Mouse (Mus musculus) midbrain, embryonic 12.5 days (tissue): ENCODE data around the gene Dnajb1. TPM values are rescaled to one million over a fixed set of nuclear protein-coding genes. Genes with fewer than 3 reads are reported as not detected.

ENCODE experiments used
- ATAC-seq: fragments of 200-750 bp; cut with Nextera tagmentation; 2 replicates; pipeline ENCODE4 v1.8.0; 2017; ENCODE audit warnings: low read depth, moderate TSS enrichment, moderate library complexity; ENCODE audit not compliant: low FRiP score
- H3K27ac ChIP-seq: fragments of 300-500 bp; sonication (generic); replicated peaks from 2 replicates; pipeline ENCODE4 v1.5.1; 2016; ENCODE audit warnings: mild to moderate bottlenecking
- H3K27me3 ChIP-seq: fragments of 300-500 bp; sonication (generic); 2 replicates; pipeline ENCODE4 v1.6.1; 2016; ENCODE audit warnings: mild to moderate bottlenecking
- H3K36me3 ChIP-seq: fragments of 300-500 bp; sonication (generic); 2 replicates; pipeline ENCODE4 v1.6.1; 2016
- H3K4me1 ChIP-seq: fragments of 300-500 bp; sonication (generic); 2 replicates; pipeline ENCODE4 v1.6.1; 2016
- H3K4me2 ChIP-seq: fragments of 300-500 bp; sonication (generic); replicated peaks from 2 replicates; pipeline ENCODE4 v1.6.1; 2016; ENCODE audit warnings: mild to moderate bottlenecking, moderate library complexity
- H3K4me3 ChIP-seq: fragments of 300-500 bp; sonication (generic); 2 replicates; pipeline ENCODE4 v1.5.1; 2016; ENCODE audit warnings: mild to moderate bottlenecking
- H3K9ac ChIP-seq: fragments of 300-500 bp; sonication (generic); replicated peaks from 2 replicates; pipeline ENCODE4 v1.6.1; 2016; ENCODE audit warnings: mild to moderate bottlenecking, moderate library complexity
- H3K9me3 ChIP-seq: fragments of 300-500 bp; sonication (generic); 2 replicates; pipeline ENCODE4 v1.6.1; 2016; ENCODE audit warnings: mild to moderate bottlenecking
- WGBS: fragments of 180-500 bp; shearing (Covaris S2); methylation state at CpG from one replicate; pipeline ENCODE4 v1.1.7; 2016; 5-methylcytosine and 5-hydroxymethylcytosine counted together
- polyA plus RNA-seq: library from polyadenylated mRNA; unstranded; fragments of >200 nt; fragmentation: Nextera tagmentation; extraction: Ambion mirVana; gene quantifications from 2 replicates; pipeline ENCODE4 v1.2.1, GENCODE M21; 2016

Gene Dnajb1
- polyA plus RNA-seq, 1 experiment from 2014 or later: 66.4 TPM

DNA sequence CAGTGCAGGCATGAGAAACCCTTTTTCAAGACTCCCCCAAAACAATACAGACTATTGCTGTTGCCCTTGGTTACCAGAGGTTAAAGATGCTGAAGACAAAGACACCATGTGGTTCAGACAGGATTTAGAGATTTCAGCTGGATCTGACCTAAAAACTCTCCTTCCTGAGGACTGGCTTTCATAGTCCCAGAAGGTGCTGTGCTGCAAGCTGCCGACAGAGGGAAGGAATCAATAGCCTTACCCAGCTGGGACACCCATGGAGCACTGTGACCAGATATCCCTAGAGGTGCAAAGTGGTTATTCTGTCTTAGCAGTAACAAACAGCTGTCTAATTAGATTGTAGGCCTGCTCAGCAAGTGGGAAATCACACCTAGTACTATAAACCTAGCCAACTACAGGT, 9.8 kb upstream of the Dnajb1 start:
- H3K27me3 ChIP-seq: no peaks in the 10 kb centered on the region

DNA sequence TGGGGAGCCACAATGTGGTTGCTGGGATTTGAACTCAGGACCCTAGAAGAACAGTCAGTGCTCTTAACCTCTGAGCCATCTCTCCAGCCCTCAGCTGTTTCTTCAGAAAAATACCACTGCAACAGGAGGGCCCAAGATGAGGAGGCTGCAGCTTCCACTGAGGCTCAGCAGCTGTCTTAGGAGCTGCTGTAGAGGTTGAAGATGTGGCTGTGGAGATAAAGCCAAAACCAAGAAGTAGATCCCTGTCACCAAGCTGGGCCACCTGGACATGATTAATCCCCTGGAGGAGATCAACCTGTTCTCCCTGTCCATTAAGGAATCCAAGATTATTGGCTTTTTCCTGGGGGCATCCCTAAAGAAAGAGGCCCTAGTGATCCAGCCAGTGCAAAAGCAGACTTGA, 8.2 kb upstream of the Dnajb1 start:
- Histone ChIP-seq H3K27me3 (no peaks in the 10 kb centered on the region), H3K36me3 (no peaks in the 10 kb centered on the region), H3K4me1 (peaks cover 2% of the 10 kb centered on the region; the same call in 1 of the 2 replicates), H3K27ac (no peak overlapping the region), H3K9me3 (no peaks in the 10 kb centered on the region), H3K9ac (no peak overlapping the region), H3K4me3 (no peak overlapping the region), H3K4me2 (no peak overlapping the region)
- no peak for ATAC-seq

More for the DNA sequence above, 9.8 kb upstream of the Dnajb1 start:
- WGBS: 4% methylated on average over 1 of the region's 1 CpGs
- H3K4me3 ChIP-seq: no peak overlapping the region
- peaks cover 5% of the 10 kb centered on the region for H3K4me1 ChIP-seq
- H3K9me3 ChIP-seq: no peaks in the 10 kb centered on the region
- no peak overlapping the region for H3K9ac ChIP-seq
- H3K36me3 ChIP-seq: no peaks in the 10 kb centered on the region
- no peak overlapping the region for H3K27ac ChIP-seq
- H3K4me2 ChIP-seq: no peak overlapping the region
- no peak for ATAC-seq

DNA sequence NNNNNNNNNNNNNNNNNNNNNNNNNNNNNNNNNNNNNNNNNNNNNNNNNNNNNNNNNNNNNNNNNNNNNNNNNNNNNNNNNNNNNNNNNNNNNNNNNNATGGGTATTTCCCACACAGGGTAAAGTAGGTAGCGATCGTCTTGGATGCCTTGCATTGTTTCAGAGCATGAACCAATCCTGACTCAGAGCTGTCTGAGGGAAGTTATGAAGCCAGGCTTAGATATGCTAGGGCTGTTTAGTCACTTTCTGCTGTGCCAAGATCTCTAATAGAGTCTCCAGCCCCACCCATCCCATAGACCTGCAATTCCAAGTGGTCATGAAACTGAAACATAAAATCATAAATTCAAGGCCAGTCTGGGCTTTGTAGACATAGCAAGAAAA, 5.4 kb upstream of the Dnajb1 start:
- Histone ChIP-seq H3K36me3 (no peaks in the 10 kb centered on the region), H3K4me1 (peaks cover 11% of the 10 kb centered on the region), H3K4me2 (no peak overlapping the region), H3K9ac (no peak overlapping the region), H3K9me3 (no peaks in the 10 kb centered on the region), H3K27me3 (no peaks in the 10 kb centered on the region), H3K27ac (no peak overlapping the region), H3K4me3 (no peak overlapping the region)
- WGBS: 78% methylated on average over 2 of the region's 2 CpGs
- no peak for ATAC-seq

DNA sequence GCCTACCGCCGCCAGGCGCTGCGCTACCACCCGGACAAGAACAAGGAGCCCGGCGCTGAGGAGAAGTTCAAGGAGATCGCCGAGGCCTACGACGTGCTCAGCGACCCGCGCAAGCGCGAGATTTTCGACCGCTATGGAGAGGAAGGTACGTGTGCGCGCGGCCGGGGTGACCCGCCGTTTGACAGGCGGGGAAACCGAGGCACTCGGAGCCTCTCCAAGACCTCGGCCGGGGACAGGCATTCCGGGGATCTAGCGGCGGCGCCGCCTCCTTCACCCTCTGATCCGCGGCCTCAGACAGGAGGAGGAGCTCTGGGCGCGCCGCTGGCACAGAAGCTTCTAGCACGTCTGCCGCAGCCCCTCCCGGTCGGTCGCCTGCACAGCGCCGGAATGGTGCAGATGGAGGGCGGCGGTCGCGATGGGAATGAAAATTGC, 421 bp downstream of the Dnajb1 start:
- Histone ChIP-seq H3K4me1 (peaks cover 27% of the 10 kb centered on the region), H3K4me3 (peak overlapping the region; percentile 84), H3K9me3 (no peaks in the 10 kb centered on the region), H3K36me3 (peaks cover 35% of the 10 kb centered on the region), H3K9ac (peak overlapping the region; percentile 90), H3K27me3 (no peaks in the 10 kb centered on the region), H3K4me2 (peak overlapping the region; percentile 79), H3K27ac (peak overlapping the region; percentile 97)
- ATAC-seq: peak; percentile 55
- WGBS: under 1% methylated on average over 51 of the region's 51 CpGs

DNA sequence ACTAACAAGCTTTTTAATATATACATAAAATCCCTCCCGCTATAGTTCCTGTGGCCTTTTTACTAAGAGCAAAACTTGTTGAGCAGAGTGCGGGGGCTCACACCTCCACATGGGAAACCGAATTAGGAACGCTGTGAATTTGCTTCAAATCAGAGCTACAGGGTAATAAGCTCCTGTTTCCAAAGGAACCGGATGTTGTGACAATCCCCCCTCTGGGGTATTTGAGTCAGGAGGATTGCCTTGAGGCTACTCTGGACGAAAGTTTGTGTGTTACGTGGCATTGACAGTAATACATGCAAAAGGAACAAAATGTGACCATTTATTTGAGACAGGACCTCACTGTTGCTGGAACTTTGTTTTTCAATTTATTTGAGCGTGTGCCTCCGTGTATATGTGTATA, 1.1 kb downstream of the Dnajb1 start:
- Histone ChIP-seq H3K4me2 (peak overlapping the region; percentile 79), H3K4me1 (peaks cover 27% of the 10 kb centered on the region), H3K9me3 (no peaks in the 10 kb centered on the region), H3K4me3 (peak overlapping the region; percentile 84), H3K9ac (peak overlapping the region; percentile 90), H3K27ac (peak overlapping the region; percentile 97; the same call in 1 of the 2 replicates), H3K36me3 (peaks cover 40% of the 10 kb centered on the region), H3K27me3 (no peaks in the 10 kb centered on the region)
- 44% methylated on average over 9 of the region's 9 CpGs for WGBS
- ATAC-seq: no peak

DNA sequence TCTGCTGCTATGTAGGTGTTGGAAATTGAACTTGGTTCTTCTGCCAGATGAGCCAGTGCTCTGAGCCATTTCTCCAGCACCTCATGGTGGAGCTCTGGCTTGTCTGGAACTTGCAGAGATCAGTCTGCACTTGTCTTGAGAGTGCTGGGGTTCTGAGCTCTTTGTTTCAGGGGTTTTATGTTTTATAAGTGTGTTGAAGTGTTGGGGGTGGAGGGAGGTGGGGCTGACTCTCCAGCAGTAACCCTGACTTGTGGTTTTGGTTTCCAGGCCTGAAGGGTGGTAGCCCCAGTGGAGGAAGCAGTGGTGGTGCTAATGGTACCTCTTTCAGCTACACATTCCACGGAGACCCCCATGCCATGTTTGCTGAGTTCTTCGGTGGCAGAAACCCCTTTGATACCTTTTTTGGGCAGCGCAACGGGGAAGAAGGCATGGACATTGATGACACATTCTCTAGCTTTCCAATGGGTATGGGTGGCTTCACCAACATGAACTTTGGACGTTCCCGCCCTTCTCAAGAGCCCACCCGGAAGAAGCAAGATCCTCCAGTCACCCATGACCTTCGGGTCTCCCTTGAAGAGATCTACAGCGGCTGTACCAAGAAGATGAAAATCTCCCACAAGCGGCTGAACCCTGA, 1.7 kb downstream of the Dnajb1 start:
- peak overlapping the region; percentile 84 for H3K4me3 ChIP-seq
- no peak for ATAC-seq
- H3K27ac ChIP-seq: no peak overlapping the region
- H3K36me3 ChIP-seq: peaks cover 45% of the 10 kb centered on the region
- no peaks in the 10 kb centered on the region for H3K9me3 ChIP-seq
- peak overlapping the region; percentile 90 for H3K9ac ChIP-seq
- 95% methylated on average over 10 of the region's 10 CpGs for WGBS
- H3K27me3 ChIP-seq: no peaks in the 10 kb centered on the region
- H3K4me1 ChIP-seq: peaks cover 27% of the 10 kb centered on the region
- peak overlapping the region; percentile 79 for H3K4me2 ChIP-seq

DNA sequence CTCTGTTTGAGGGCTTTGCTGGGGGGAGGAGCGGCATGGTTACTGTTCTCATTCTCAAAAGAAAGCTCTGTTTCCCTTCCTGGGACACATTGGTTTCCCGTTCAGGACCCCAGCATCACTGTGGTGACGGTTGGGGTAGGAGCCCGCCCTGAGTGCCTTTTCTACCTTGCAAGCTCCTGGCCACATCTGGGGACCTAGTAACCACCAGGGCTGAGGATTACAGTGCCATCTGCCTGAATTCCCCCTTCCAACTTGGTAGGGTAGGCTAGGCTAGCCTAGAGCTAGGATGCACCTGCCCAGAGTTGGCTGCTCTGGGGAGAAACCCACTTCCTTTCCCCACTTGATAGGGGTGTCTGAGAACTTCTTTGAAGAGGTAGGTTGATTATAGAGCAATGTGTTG, 3.9 kb downstream of the Dnajb1 start:
- no peak for ATAC-seq

DNA sequence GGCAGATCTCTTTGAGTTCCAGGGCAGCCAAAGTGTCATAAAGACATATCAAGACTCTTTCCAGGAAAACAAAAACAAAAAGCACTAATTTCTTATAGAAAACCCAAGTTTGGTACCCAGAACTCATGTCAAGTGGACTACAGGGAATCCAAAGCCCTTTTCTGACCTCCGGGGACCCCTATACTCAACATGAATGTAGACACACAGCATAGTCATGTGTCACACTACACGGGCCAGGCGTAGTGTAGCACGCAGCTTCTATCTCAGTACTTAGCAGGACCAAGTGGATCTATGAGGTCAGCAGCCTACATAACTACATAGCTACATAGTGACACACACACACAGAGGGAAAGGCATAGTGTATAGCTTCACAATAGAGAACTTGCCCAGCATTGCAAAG, 5.7 kb downstream of the Dnajb1 start:
- peaks cover 45% of the 10 kb centered on the region for H3K36me3 ChIP-seq
- no peak for ATAC-seq

More for the DNA sequence above, 3.9 kb downstream of the Dnajb1 start:
- Histone ChIP-seq H3K9ac (no peak overlapping the region), H3K27ac (no peak overlapping the region), H3K4me1 (peaks cover 25% of the 10 kb centered on the region), H3K4me2 (no peak overlapping the region), H3K36me3 (peaks cover 45% of the 10 kb centered on the region), H3K27me3 (no peaks in the 10 kb centered on the region), H3K4me3 (no peak overlapping the region), H3K9me3 (no peaks in the 10 kb centered on the region)
- WGBS: 93% methylated on average over 4 of the region's 4 CpGs

DNA sequence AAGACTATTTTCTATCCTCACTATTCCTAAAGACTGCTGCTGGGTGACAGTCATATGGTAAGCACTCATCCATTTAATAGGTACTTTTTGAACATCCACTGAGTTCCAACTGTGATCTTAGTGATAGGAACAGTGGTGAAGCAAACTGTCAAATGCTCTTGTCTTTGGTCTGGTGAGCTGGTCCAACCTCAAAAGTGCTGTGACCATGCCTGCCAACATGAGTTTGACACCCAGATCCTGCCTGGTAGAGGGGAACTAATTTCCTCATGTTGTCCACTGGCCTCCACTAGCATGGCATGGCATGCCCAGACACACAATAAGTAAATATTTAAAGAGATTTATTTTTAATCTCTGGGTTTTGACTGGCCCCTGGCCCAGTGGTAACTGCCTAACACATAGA, 8.6 kb downstream of the Dnajb1 start:
- no peak for ATAC-seq
- Histone ChIP-seq H3K9me3 (no peaks in the 10 kb centered on the region), H3K36me3 (peaks cover 26% of the 10 kb centered on the region)

More for the DNA sequence above, 5.7 kb downstream of the Dnajb1 start:
- H3K4me1 ChIP-seq: peaks cover 19% of the 10 kb centered on the region
- H3K4me3 ChIP-seq: no peak overlapping the region
- no peak overlapping the region for H3K9ac ChIP-seq
- no peak overlapping the region for H3K4me2 ChIP-seq
- H3K27me3 ChIP-seq: no peaks in the 10 kb centered on the region
- H3K27ac ChIP-seq: no peak overlapping the region
- H3K9me3 ChIP-seq: no peaks in the 10 kb centered on the region
- 98% methylated on average over 4 of the region's 4 CpGs for WGBS

DNA sequence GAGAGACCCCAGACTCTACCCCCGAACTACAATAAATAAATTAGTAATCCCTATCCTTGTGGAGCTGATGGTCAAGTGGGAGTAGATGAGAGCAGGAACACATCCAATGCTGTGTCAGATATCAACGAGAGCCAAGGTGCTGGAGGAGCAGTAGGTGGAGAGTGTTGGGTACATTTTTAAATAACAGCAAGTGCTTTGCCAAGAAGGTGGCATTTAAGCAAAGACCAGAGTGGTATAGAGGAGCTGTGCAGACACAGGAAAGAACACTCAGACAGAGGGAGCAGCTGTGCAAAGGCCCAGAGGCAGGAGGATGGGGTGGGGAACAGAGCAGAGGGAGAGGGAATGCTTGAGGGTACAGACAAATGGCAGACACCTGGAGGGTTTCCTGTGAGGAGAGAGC, 9.1 kb downstream of the Dnajb1 start:
- 85% methylated on average over 2 of the region's 2 CpGs for WGBS

More for the DNA sequence above, 8.6 kb downstream of the Dnajb1 start:
- Histone ChIP-seq H3K9ac (no peak overlapping the region), H3K4me2 (no peak overlapping the region), H3K27ac (no peak overlapping the region), H3K4me3 (no peak overlapping the region), H3K27me3 (0 out of 2 replicates have a peak, but pooled peaks cover 5% of the 10 kb centered on the region), H3K4me1 (no peaks in the 10 kb centered on the region)

DNA sequence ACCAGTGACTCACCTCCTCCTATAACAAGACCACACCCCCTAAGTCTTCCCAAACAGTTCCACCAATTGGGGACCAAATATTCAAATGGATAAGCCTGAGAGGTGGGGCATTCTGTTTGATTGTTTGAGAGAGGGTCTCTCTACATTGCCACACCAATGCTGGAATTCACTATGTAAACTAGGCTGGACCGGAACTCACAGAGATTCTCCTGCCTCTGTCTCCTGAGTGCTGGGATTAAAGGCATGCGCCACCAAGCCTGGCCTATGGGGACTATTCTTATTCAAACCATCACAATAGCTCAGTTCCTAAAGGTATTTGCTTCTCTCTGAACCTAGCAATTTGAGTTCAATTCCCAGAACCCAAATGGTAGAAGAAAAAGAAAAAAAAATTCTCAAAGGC, 10.6 kb downstream of the Dnajb1 start:
- Histone ChIP-seq H3K36me3 (peaks cover 9% of the 10 kb centered on the region), H3K4me1 (no peaks in the 10 kb centered on the region), H3K9me3 (no peaks in the 10 kb centered on the region), H3K9ac (no peak overlapping the region), H3K4me3 (no peak overlapping the region), H3K27me3 (0 out of 2 replicates have a peak, but pooled peaks cover 7% of the 10 kb centered on the region), H3K4me2 (no peak overlapping the region), H3K27ac (no peak overlapping the region)
- ATAC-seq: no peak
- 88% methylated on average over 2 of the region's 2 CpGs for WGBS

More for the DNA sequence above, 9.1 kb downstream of the Dnajb1 start:
- H3K27ac ChIP-seq: no peak overlapping the region
- ATAC-seq: no peak
- H3K4me2 ChIP-seq: no peak overlapping the region
- H3K36me3 ChIP-seq: peaks cover 22% of the 10 kb centered on the region
- no peaks in the 10 kb centered on the region for H3K4me1 ChIP-seq
- H3K9ac ChIP-seq: no peak overlapping the region
- H3K9me3 ChIP-seq: no peaks in the 10 kb centered on the region
- 0 out of 2 replicates have a peak, but pooled peaks cover 7% of the 10 kb centered on the region for H3K27me3 ChIP-seq
- H3K4me3 ChIP-seq: no peak overlapping the region

DNA sequence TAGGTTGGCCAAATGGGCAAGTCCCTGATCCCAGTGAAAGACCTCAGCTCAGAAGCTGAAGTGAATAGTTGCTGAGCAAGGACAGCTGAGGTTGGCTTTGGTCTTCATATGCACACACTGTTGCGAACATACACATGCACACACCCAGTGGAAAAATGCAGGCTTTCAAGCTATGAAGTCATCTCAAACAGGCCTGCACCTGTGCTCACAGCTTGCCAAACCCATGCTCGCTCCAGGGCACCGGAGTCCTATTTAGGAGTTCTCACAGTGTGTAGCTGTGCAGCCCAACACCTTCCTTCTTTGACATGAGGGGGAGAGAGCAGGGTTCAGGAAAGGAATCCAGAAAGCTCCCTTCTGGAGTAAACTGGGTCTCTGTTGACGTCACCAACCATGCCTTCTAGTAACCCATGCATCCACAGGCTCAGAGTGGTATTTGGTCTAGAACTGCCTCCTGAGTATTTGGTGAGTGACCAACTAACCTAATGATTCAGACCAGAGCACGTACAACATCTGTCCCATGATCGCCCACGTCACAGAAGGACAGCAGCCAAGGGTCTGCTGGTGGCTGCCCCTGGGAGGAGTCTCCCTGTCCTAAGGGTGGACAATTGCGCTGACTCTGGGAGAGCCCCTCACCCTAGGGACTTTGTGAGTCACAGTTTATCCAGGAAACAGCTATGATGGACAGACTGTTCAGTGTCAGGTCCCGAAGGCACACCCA, 11.7 kb downstream of the Dnajb1 start:
- H3K36me3 ChIP-seq: no peaks in the 10 kb centered on the region
- 0 out of 2 replicates have a peak, but pooled peaks cover 7% of the 10 kb centered on the region for H3K27me3 ChIP-seq
- ATAC-seq: no peak
- H3K27ac ChIP-seq: no peak overlapping the region
- 92% methylated on average over 9 of the region's 9 CpGs for WGBS
- no peaks in the 10 kb centered on the region for H3K9me3 ChIP-seq
- H3K4me3 ChIP-seq: no peak overlapping the region
- H3K4me1 ChIP-seq: no peaks in the 10 kb centered on the region
- no peak overlapping the region for H3K4me2 ChIP-seq
- H3K9ac ChIP-seq: no peak overlapping the region
